ENCODE assay signal across 16 mouse cellular contexts in the genomic region with DNA sequence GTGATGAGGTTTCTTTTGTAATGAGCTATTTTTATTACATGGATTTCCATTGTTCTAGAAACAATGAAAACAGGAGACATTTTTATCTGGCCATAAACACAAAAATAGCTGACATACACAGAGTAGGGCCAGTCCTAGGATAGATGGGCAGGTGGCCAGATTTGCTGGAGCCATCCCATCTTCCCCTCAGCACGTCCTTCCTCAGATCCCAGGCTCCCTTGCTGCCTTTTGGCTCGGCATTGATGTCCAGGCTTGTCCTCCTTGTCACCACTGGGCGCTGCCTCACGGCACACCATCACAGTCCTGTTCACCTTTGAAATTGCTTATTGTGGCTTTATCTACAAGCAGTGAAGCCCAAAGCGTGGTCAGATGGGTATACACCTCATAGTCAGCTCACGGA. TPM values are rescaled to one million over a fixed set of nuclear protein-coding genes. Genes with fewer than 3 reads are reported as not detected.
A peak's percentile ranks its signal among the peaks of the same experiment; 100 is the strongest.
DNase-seq lines count a peak whose midpoint lies in the region; ATAC-seq and TF ChIP-seq lines count a peak whose summit lies in the region.
"Had no signal": no experiment of that assay in that cellular context is flagged by ENCODE, and none has a peak within 500 bp of the region (broad histone marks: within the 10 kb centered on the region; RNA-seq: fewer than 3 reads in every experiment).

No protein-coding gene starts in this region.

- H3K4me2 ChIP-seq in liver, embryonic 16.5 days (ENCODE audit: low read depth, low read length) = no peak overlapping the region
- H3K4me2 ChIP-seq: embryonic facial prominence, embryonic 12.5 days had no signal

- no peak for DNase-seq in liver
- DNase-seq in cerebellum, adult 2 months = peak; percentile 63 to 76
- peak; percentile 62 for DNase-seq in cerebellum, postnatal 36 days
- peak; percentile 42 for DNase-seq in lung, postnatal 14 days
- DNase-seq in gastrocnemius, adult 8-10 months (ENCODE audit: low spot score in 2 of 2) = no peak
- no peak for DNase-seq in urinary bladder, adult 18-20 months (ENCODE audit: low spot score in 2 of 2)
- DNase-seq: gastrocnemius, postnatal 36 days; kidney, adult 2 months; right cerebral cortex, adult 18-20 months; thymus, adult 18-20 months had no signal

- no peaks in the 10 kb centered on the region for H3K36me3 ChIP-seq in liver, embryonic 16.5 days (ENCODE audit: control insufficient read depth, insufficient read depth)
- H3K36me3 ChIP-seq: embryonic facial prominence, embryonic 12.5 days; forebrain, embryonic 10.5 days had no signal

- TF ChIP-seq POLR2A in cerebellum, adult 2 months (IDR thresholded peaks at IDR 0.05; ENCODE audit: borderline replicate concordance, insufficient read depth, low read length) = no peak

- ATAC-seq in liver, embryonic 16.5 days (ENCODE audit: low read depth) = peak; percentile 43; the same call in 1 of the 2 replicates
- ATAC-seq: hindbrain, embryonic 16.5 days had no signal

- 54% methylated on average over 6 of the region's 6 CpGs for WGBS in liver, embryonic 16.5 days (ENCODE audit: insufficient replicate concordance)
- WGBS in cerebellum, adult 2 months = 26% methylated on average over 6 of the region's 6 CpGs

- no peak overlapping the region for H3K27ac ChIP-seq in liver, embryonic 16.5 days (ENCODE audit: low read length)
- H3K27ac ChIP-seq in cerebellum, adult 2 months (ENCODE audit: insufficient read depth, low read length) = peak overlapping the region; percentile 16; the same call in 1 of the 2 replicates
- H3K27ac ChIP-seq: embryonic facial prominence, embryonic 12.5 days; forebrain, embryonic 10.5 days had no signal

- H3K4me3 ChIP-seq in liver, embryonic 16.5 days (ENCODE audit: low read depth, low read length) = no peak overlapping the region
- no peak overlapping the region for H3K4me3 ChIP-seq in cerebellum, adult 2 months (replicated peaks; ENCODE audit: insufficient read depth, low read depth, low read length)
- H3K4me3 ChIP-seq: embryonic facial prominence, embryonic 12.5 days; forebrain, embryonic 10.5 days had no signal

- H3K9me3 ChIP-seq in liver, embryonic 16.5 days (replicated peaks; ENCODE audit: control insufficient read depth, low read length) = no peaks in the 10 kb centered on the region
- H3K9me3 ChIP-seq: embryonic facial prominence, embryonic 12.5 days; forebrain, embryonic 10.5 days had no signal

- H3K27me3 ChIP-seq in liver, embryonic 16.5 days (ENCODE audit: control insufficient read depth, insufficient read depth, low read depth, low read length) = no peaks in the 10 kb centered on the region
- no peaks in the 10 kb centered on the region for H3K27me3 ChIP-seq in cerebellum, adult 2 months (ENCODE audit: control insufficient read depth, insufficient read depth, low read length)
- H3K27me3 ChIP-seq: CH12.LX; embryonic facial prominence, embryonic 12.5 days had no signal

- no peaks in the 10 kb centered on the region for H3K4me1 ChIP-seq in liver, embryonic 16.5 days (ENCODE audit: control insufficient read depth, low read depth, low read length)
- H3K4me1 ChIP-seq in cerebellum, adult 2 months (ENCODE audit: control insufficient read depth, insufficient read depth, low read length) = peaks cover 3% of the 10 kb centered on the region; the same call in 1 of the 2 replicates
- H3K4me1 ChIP-seq: embryonic facial prominence, embryonic 12.5 days; forebrain, embryonic 10.5 days had no signal

- no peak overlapping the region for H3K9ac ChIP-seq in liver, embryonic 16.5 days (ENCODE audit: low read depth, low read length)
- H3K9ac ChIP-seq: embryonic facial prominence, embryonic 12.5 days had no signal

- no peak; the same call in 1 of the 2 replicates for TF ChIP-seq CTCF in cerebellum, adult 2 months (IDR thresholded peaks at IDR 0.05; ENCODE audit: borderline replicate concordance, insufficient read depth, low read depth, low read length)

RNA-seq across cellular contexts. Expression of gene Adam23, which starts 15.0 kb away (rescaled TPM):
- polyA plus RNA-seq in liver, embryonic 16.5 days (2015; fragmentation: Nextera tagmentation; extraction: Ambion mirVana) = 0.39 and 0.91 TPM in 2 replicates
- 116 and 124 TPM in 2 replicates for polyA plus RNA-seq in cerebellum, adult 2 months (2012; rRNA removed)
- 1 to 10 TPM in 1 of 4 experiments, under 1 TPM in 3; 0.56 to 1.6 (median 0.87) TPM for total RNA-seq in gastrocnemius, adult 8-10 months (2022)
- total RNA-seq: CH12.LX; neutrophil, adult 5-6 weeks had no signal

Comparison
In these comparisons a context has a peak if more than half of its experiments do, and no peak if none do; other contexts are left out.
1. DNase-seq: peak in cerebellum, adult 2 months (2 of 2), cerebellum, postnatal 36 days (2 of 2) and lung, postnatal 14 days (single experiment); none in liver (single experiment), gastrocnemius, adult 8-10 months (0 of 2) and urinary bladder, adult 18-20 months (0 of 2).
2. RNA of gene Adam23, which starts 15.0 kb away (polyA plus RNA-seq): 116 to 124 TPM in cerebellum, adult 2 months; 0.39 to 0.91 TPM in liver, embryonic 16.5 days; every median in the first group is over 10 times any median in the second.